Mouse (Mus musculus) megakaryocyte progenitor cell, adult 5-6 weeks (primary cell): ENCODE measurements around the gene Atg101. TPM values are rescaled to one million over a fixed set of nuclear protein-coding genes. Genes with fewer than 3 reads are reported as not detected.

Source experiments
- ATAC-seq: replicated peaks from 2 replicates; pipeline ENCODE4 v1.8.0; 2016; ENCODE audit warnings: mild to moderate bottlenecking, moderate TSS enrichment, inconsistent platforms; ENCODE audit not compliant: poor library complexity
- total RNA-seq, 2 experiments: library from RNA; stranded (forward) in 1 of 2; stranded (reverse) in 1 of 2; fragments of 157-497, 149-512 nt in 1 of 2; fragments of 200-1000 nt in 1 of 2; gene quantifications; 2 replicates each; pipeline versions ENCODE4 v1.2.3 to v1.2.4; 2015 to 2017

Atg101 gene
- total RNA-seq, 2 experiments from 2014 or later = 7.9 to 63.5 TPM

DNA sequence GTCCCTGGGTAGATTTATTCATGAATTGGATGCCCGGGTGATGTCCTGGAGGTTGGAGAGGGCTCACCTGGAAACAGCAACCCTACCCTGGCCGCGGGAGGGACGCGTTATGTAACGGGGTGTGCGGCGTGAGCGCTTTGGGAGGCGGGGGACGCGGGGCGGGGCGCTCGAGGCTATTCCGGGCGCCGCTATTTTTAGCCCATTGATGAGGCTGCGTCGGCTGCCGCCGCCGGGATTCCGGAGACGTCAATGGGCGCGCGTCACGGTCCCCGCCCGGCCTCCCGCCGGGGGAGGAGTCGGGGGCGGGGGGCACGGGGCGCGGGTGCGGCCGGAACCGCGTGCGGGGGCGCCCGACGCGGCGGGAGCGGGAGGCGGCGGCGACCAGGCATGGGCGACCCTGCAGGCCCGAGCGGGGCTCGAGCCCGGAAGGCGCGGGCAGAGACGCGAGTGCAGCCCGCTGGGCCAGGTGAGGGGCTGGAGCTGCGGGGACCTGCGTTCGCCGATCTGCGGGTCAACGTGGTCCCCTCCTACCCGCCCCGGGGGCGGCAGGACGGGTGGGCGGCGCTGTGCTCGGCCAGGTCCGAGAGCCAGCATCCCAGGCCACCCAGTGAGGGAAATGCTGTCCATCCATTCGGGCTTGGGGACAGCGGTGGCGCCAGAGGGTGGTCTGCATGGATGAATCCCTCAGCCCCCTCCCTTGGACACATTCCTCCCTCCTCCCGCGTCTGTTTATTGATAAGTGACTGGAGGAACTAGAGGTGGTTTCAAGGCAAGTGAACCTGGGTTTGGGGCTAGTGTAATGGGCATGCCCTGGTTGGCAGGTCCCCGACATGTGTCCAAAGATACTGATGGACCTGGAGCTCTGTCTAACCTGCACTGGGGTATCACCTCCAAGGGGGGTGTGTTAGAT is 29.9 kb upstream of the Atg101 start, which contains the start of gene Nr4a1:
Gene Nr4a1 (plus strand): TSS at position 384 of the 910 bp plus-strand sequence.
- ATAC-seq = peak; percentile 43

DNA sequence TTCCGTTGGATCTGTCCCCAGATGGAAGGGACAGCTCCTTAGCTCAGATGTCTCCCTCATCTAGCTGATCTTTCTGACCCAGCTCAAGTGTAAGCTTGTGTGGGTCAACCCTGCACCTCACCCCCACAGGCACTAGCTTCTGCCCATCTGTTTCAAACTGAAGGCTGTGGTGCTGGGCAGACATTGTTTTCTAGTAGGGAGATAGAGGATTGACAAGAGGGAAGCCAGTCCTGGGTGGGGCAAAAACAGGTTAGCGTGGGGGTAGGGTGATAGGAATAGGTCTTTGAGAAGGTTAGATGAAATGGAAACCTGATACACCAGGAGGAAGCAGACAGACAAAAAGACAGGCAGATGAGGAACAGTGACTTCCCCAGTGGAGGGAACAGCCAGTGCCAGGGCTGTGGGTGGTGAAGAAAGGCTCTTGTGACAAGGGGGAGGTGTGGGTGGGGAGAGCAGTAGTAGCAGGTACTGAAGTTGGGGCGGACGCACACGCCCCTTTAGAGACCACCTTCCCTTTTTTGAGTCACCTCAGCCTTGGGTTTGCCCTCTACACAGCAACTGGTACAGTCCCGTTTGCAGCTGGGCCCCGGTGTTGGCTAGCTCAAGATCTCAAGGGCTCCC is 28.1 kb upstream of the Atg101 start:
- peak; percentile 22; the same call in 1 of the 2 replicates for ATAC-seq

DNA sequence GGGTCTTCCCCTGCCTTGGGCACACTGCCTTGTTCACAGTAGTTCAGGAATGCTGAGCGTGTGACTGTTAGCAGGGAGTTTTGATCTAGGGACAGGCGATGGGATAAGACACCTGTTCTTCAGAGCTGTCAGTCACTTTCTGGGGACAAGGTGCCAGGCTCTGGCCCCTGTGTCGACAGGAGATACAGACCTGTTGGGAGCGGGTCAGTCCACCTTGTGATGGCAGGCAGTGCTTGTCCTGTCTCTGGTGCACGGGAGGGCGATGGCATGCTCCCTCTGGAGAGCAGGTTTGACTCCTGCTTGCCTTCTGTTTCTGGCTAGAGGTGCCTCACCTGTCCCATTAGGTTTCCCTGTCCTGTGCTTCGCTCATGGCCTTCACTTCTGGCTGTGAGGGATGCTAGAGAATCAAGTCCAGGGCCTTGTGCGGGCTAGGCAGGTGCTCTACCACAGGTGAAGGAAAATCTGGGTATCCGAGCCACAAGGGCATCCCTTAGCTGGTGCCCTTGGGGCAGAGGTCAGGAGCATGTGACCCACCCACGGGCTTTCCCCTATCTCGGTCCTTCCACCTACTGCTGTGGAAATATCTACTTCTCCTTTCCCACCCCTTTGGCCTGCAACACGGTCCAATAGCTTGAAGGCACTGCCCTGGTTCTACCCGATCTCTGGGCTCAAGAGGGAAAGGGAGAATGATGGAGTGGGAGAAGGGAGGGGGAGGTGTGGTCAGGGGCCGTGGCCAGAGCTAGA is 27.4 kb upstream of the Atg101 start:
- ATAC-seq = peak; percentile 30; the same call in 1 of the 2 replicates

- ATAC-seq = no peak
These were observed 25.7 kb upstream of the Atg101 start for GRCm38 (mm10) chr15:101258420-101258819.

DNA sequence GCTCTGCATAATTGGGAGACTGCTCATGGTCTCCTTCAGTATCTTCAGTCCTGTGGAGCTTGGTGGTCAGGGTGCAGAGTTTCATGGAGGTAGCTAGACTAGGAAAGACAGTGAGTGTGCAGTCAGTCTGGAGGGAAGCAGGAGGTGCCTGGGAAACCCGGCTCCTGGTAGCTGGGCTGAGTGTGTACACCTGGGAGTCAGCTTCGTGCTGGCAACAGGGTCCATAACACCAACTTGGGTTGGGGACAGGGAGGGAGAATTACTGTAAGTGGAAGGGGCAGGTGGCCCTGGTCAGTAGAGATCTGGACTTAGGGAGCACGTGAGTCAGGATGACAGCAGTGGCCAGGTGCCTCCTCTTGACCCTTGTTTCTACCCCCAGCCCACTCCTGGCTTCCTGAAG is 24.1 kb upstream of the Atg101 start:
- no peak for ATAC-seq

GRCm38 (mm10) chr15:101260387-101260786 is 23.7 kb upstream of the Atg101 start:
- ATAC-seq = no peak

- peak; percentile 19 for ATAC-seq
These were observed 23.0 kb upstream of the Atg101 start for GRCm38 (mm10) chr15:101260874-101261622.

DNA sequence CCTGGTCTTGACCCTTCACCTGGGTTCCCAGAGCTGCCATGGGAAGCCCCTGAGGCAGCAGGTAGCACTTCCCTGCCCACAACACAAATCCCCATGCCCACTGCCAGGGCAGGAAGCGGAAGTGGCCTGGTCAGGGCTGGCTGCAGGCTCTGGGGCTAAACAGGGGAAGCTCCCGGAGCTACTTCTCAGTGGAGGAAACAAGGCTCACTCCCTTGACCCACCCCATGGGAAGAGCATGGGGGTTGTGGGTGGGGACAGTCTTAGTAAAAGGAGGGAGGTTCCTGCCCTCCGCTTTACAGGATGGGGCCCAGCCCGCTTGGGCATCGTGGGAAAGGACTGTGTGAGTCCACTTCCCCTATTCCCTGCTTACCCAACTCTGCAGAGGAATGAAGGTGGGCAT is 21.6 kb upstream of the Atg101 start:
- ATAC-seq = peak; percentile 62

GRCm38 (mm10) chr15:101266132-101266963 is 17.7 kb upstream of the Atg101 start:
- peak; percentile 66 for ATAC-seq

DNA sequence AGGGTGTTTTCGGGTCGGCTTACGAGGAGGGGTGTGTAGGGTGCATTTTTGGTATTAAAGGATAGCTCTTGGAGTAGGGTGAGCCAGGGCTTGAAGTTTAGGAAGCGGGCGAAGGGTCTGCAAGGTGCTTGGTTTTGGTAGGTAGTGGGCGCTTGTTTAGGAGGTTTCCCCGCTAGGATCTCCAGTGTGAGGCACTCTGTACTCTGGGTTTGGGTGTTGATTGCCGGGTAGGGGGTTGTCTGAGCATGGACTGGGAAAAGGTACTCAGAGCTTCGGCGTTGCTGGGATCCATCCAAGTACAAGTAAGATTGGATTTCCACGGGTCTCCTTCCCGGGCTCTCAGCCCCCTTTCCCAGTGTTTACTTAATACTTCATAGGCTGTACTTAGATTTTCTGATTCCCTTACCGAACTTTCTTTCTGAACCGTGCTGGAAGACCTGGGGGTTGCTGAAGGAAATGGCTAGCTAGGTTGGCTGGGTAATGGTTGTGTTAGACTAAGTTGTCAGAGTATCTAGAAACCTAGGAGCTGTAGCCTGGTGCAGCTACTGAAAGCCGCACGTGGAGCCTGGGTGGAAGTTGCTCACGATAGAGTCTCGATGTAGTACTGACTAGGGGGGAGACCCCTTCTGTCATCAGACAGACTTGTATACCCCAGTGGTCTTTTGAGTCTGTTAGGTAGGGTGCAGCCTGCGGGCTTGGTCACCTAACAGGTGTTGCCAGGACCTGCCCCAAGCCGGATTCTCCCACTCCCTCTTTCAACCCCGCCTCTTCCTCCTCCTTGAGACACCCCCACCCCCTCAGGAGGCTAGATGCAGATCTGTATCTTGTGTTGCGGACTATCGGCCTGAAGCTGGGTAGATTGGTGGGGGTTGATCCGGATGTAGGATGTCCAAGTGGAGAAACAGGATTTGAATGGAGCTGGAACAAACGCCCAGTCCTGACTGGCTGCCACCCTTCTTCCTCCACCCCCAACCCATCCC is 16.7 kb upstream of the Atg101 start:
- ATAC-seq = no peak

DNA sequence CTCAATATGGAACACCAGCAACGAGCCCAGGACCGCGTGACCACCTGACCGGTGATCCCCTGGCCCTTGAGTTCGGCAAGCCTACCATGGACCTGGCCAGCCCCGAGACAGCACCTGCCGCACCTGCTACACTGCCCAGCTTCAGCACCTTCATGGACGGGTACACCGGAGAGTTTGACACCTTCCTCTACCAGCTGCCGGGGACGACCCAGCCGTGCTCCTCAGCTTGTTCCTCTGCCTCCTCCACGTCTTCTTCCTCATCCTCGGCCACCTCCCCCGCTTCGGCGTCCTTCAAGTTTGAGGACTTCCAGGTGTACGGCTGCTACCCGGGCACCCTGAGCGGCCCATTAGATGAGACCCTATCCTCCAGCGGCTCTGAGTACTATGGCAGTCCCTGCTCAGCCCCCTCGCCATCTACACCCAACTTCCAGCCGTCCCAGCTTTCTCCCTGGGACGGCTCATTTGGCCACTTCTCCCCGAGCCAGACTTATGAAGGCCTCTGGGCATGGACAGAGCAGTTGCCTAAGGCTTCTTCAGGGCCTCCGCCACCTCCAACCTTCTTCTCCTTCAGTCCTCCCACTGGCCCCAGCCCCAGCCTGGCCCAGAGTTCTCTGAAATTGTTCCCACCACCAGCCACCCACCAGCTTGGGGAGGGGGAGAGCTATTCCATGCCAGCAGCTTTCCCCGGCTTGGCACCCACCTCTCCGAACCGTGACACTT is 13.8 kb upstream of the Atg101 start:
- ATAC-seq = no peak

- ATAC-seq = no peak
These were observed 13.0 kb upstream of the Atg101 start for GRCm38 (mm10) chr15:101271107-101271506.

DNA sequence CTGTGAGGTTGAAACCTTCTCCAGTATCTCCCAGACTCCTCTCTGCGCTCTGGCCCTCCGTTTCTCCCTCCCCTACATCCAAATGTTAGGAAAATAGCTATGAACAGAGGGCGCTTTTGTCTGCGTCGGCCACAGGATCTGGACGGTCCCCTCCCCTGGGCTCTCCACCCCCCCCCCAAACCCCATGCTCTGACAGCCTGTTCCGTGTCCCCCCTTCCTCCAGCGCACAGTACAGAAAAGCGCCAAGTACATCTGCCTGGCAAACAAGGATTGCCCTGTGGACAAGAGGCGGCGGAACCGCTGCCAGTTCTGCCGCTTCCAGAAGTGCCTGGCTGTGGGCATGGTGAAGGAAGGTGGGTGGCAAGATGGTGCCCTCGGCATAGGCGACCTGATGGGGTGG is 12.6 kb upstream of the Atg101 start:
- no peak for ATAC-seq

GRCm38 (mm10) chr15:101274380-101274779 is 9.7 kb upstream of the Atg101 start:
- ATAC-seq = no peak

GRCm38 (mm10) chr15:101277351-101277899 is 6.6 kb upstream of the Atg101 start:
- ATAC-seq = no peak

GRCm38 (mm10) chr15:101278589-101278988 is 5.5 kb upstream of the Atg101 start:
- ATAC-seq = no peak

- ATAC-seq = no peak
These were observed 4.6 kb upstream of the Atg101 start for GRCm38 (mm10) chr15:101279430-101279999.
